Mouse (Mus musculus) stomach, postnatal 0 days (tissue): ENCODE results near the gene Adh4. TPM values are rescaled to one million over a fixed set of nuclear protein-coding genes. Genes with fewer than 3 reads are reported as not detected.

Experiments used
- ATAC-seq: fragments of 200-750 bp; cut with Nextera tagmentation; 2 replicates; pipeline ENCODE4 v1.8.0; 2017; ENCODE audit not compliant: low FRiP score, low TSS enrichment
- DNase-seq: peaks from one replicate; pipeline ENCODE4 v3.0.0-alpha.2; 2016; ENCODE audit warnings: low spot score
- H3K27ac ChIP-seq: fragments of 300-500 bp; sonication (generic); replicated peaks from 2 replicates; pipeline ENCODE4 v1.5.1; 2014; ENCODE audit warnings: mild to moderate bottlenecking, control low read depth
- H3K27me3 ChIP-seq: fragments of 300-500 bp; sonication (generic); 2 replicates; pipeline ENCODE4 v1.6.1; 2014; ENCODE audit warnings: low read length; ENCODE audit not compliant: control insufficient read depth, insufficient read depth
- H3K36me3 ChIP-seq: fragments of 300-500 bp; sonication (generic); 2 replicates; pipeline ENCODE4 v1.6.1; 2014; ENCODE audit warnings: low read length, mixed read lengths; ENCODE audit not compliant: control insufficient read depth, insufficient read depth
- H3K4me1 ChIP-seq: fragments of 300-500 bp; sonication (generic); replicated peaks from 2 replicates; pipeline ENCODE4 v1.6.1; 2014; ENCODE audit warnings: antibody characterized with exemption; ENCODE audit not compliant: control insufficient read depth, insufficient read depth
- H3K4me2 ChIP-seq: fragments of 300-500 bp; sonication (generic); replicated peaks from 2 replicates; pipeline ENCODE4 v1.6.1; 2014; ENCODE audit warnings: low read depth, mild to moderate bottlenecking, control low read depth, moderate library complexity
- H3K4me3 ChIP-seq: fragments of 300-500 bp; sonication (generic); 2 replicates; pipeline ENCODE4 v1.5.1; 2014; ENCODE audit warnings: low read depth, low read length, control low read depth
- H3K9ac ChIP-seq: fragments of 300-500 bp; sonication (generic); 2 replicates; pipeline ENCODE4 v1.6.1; 2014; ENCODE audit warnings: mild to moderate bottlenecking, low read length, control low read depth, mixed read lengths
- H3K9me3 ChIP-seq: fragments of 300-500 bp; sonication (generic); 2 replicates; pipeline ENCODE4 v1.6.1; 2016; ENCODE audit warnings: low read length; ENCODE audit not compliant: control insufficient read depth
- CTCF ChIP-seq: IDR thresholded peaks from 2 replicates; pipeline ENCODE4 v1.5.1; 2016; ENCODE audit warnings: antibody characterized with exemption, low read depth, mild to moderate bottlenecking, moderate library complexity
- EP300 ChIP-seq: optimal IDR thresholded peaks from 2 replicates; pipeline ENCODE3; 2016; ENCODE audit warnings: antibody characterized with exemption
- WGBS: fragments of 180-500 bp; shearing (Covaris S2); extraction: QIAGEN DNeasy Blood & Tissue Kit; methylation state at CpG from one replicate; pipeline ENCODE4 v1.1.7; 2014; 5-methylcytosine and 5-hydroxymethylcytosine counted together
- polyA plus RNA-seq: library from polyadenylated mRNA; unstranded; fragments of >200 nt; fragmentation: Nextera tagmentation; extraction: Ambion mirVana; gene quantifications from 2 replicates; pipeline ENCODE4 v1.2.1, GENCODE M21; 2015

Gene Adh4
- polyA plus RNA-seq, 1 experiment from 2014 or later: not detected

GRCm38 (mm10) chr3:138409585-138409984, 5.7 kb upstream of the Adh4 start:
- Histone ChIP-seq H3K9me3 (no peaks in the 10 kb centered on the region), H3K27ac (no peak overlapping the region), H3K9ac (no peak overlapping the region), H3K36me3 (no peaks in the 10 kb centered on the region), H3K4me2 (no peak overlapping the region), H3K27me3 (no peaks in the 10 kb centered on the region), H3K4me3 (no peak overlapping the region), H3K4me1 (no peaks in the 10 kb centered on the region)
- ATAC-seq: no peak
- WGBS: 69% methylated on average over 1 of the region's 1 CpGs
- TF ChIP-seq CTCF (no peak), EP300 (no peak)
- no peak for DNase-seq

GRCm38 (mm10) chr3:138410211-138410610, 5.1 kb upstream of the Adh4 start:
- ATAC-seq: no peak
- Histone ChIP-seq H3K9ac (no peak overlapping the region), H3K36me3 (no peaks in the 10 kb centered on the region), H3K9me3 (no peaks in the 10 kb centered on the region), H3K4me2 (no peak overlapping the region), H3K27ac (no peak overlapping the region), H3K4me3 (no peak overlapping the region), H3K4me1 (no peaks in the 10 kb centered on the region), H3K27me3 (no peaks in the 10 kb centered on the region)
- DNase-seq: no peak
- TF ChIP-seq CTCF: no peak
- no peak for TF ChIP-seq EP300
- 68% methylated on average over 3 of the region's 3 CpGs for WGBS

- no peak overlapping the region for H3K9ac ChIP-seq
- TF ChIP-seq EP300 (no peak), CTCF (no peak)
- no peaks in the 10 kb centered on the region for H3K4me1 ChIP-seq
- H3K27me3 ChIP-seq: no peaks in the 10 kb centered on the region
- H3K4me2 ChIP-seq: no peak overlapping the region
- no peak for DNase-seq
- ATAC-seq: no peak
- H3K27ac ChIP-seq: no peak overlapping the region
- no peak overlapping the region for H3K4me3 ChIP-seq
- no peaks in the 10 kb centered on the region for H3K36me3 ChIP-seq
- WGBS: 64% methylated on average over 6 of the region's 6 CpGs
- no peaks in the 10 kb centered on the region for H3K9me3 ChIP-seq
Measured at GRCm38 (mm10) chr3:138419369-138419768, 4.1 kb downstream of the Adh4 start.

- no peaks in the 10 kb centered on the region for H3K4me1 ChIP-seq
- H3K4me2 ChIP-seq: no peak overlapping the region
- WGBS: 89% methylated on average over 3 of the region's 3 CpGs
- DNase-seq (no peak), ATAC-seq (no peak)
- H3K27ac ChIP-seq: no peak overlapping the region
- no peak for TF ChIP-seq CTCF
- TF ChIP-seq EP300: no peak
- no peaks in the 10 kb centered on the region for H3K27me3 ChIP-seq
- H3K9me3 ChIP-seq: no peaks in the 10 kb centered on the region
- H3K4me3 ChIP-seq: no peak overlapping the region
- H3K9ac ChIP-seq: no peak overlapping the region
- H3K36me3 ChIP-seq: no peaks in the 10 kb centered on the region
Measured at GRCm38 (mm10) chr3:138420385-138420784, 5.1 kb downstream of the Adh4 start.

DNA sequence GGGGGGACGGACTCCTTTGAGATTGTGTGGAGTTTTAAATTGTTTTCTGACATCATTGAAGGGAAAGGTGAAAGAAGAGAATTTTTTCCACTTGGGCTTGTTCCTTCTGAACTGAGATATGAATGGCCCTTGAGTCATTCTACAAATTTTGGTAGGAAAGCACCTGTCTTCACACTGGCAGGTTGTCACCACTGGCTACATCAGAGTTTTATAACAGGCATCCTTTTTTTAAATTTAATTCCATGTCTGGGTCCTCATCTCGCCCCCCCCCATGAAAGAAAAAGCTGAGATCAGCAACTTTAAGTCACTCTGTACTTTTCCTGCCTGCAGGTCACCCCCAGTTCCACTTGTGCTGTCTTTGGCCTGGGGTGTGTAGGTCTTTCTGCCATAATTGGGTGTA, 8.4 kb downstream of the Adh4 start:
- no peak overlapping the region for H3K9ac ChIP-seq
- ATAC-seq (no peak), DNase-seq (no peak)
- H3K4me3 ChIP-seq: no peak overlapping the region
- H3K36me3 ChIP-seq: no peaks in the 10 kb centered on the region
- WGBS: 61% methylated on average over 2 of the region's 2 CpGs
- TF ChIP-seq EP300 (no peak), CTCF (no peak)
- H3K9me3 ChIP-seq: no peaks in the 10 kb centered on the region
- no peak overlapping the region for H3K27ac ChIP-seq
- H3K4me2 ChIP-seq: no peak overlapping the region
- no peaks in the 10 kb centered on the region for H3K4me1 ChIP-seq
- no peaks in the 10 kb centered on the region for H3K27me3 ChIP-seq

DNA sequence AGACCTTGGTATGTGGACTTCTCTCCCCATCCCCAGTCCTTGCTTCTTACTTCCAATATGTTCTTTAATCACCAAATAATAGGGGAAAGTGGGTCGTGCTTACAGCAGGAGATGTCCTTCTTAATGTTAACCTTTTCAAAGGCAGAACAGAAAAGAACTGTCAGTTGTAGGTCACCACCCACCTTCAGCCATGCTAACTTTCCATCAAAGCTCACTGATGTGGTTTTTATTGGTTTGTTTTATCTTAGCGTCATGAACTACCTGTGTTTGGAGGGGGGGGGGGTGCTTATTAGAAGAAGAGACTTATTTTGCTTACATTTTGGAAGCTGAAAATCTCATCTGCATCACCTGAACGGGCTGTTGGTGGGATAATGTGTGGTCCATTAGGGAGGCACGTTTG, 9.0 kb downstream of the Adh4 start:
- H3K27me3 ChIP-seq: no peaks in the 10 kb centered on the region
- no peak overlapping the region for H3K4me2 ChIP-seq
- H3K27ac ChIP-seq: no peak overlapping the region
- DNase-seq (no peak), ATAC-seq (no peak)
- H3K4me1 ChIP-seq: no peaks in the 10 kb centered on the region
- no peak overlapping the region for H3K4me3 ChIP-seq
- H3K9ac ChIP-seq: no peak overlapping the region
- H3K36me3 ChIP-seq: no peaks in the 10 kb centered on the region
- H3K9me3 ChIP-seq: no peaks in the 10 kb centered on the region
- TF ChIP-seq EP300 (no peak), CTCF (no peak)
- 61% methylated on average over 4 of the region's 4 CpGs for WGBS
